Comparison of ENCODE assay signal across 8 mouse cellular contexts in genomic region chr4:33924889-33925245, GRCm38 (mm10). TPM values are rescaled to one million over a fixed set of nuclear protein-coding genes. Genes with fewer than 3 reads are reported as not detected.
DNase-seq lines count a peak whose midpoint lies in the region; ATAC-seq and TF ChIP-seq lines count a peak whose summit lies in the region.

No protein-coding gene starts in this region.

- no peaks in the 10 kb centered on the region for H3K9me3 ChIP-seq in heart, embryonic 16.5 days (replicated peaks; ENCODE audit: control insufficient read depth, low read length)
- no peaks in the 10 kb centered on the region for H3K9me3 ChIP-seq in ES-E14 (ENCODE audit: control insufficient read depth, insufficient read depth, low read depth, low read length)
- no peaks in the 10 kb centered on the region for H3K9me3 ChIP-seq in limb, embryonic 13.5 days
- H3K9me3 ChIP-seq in stomach, embryonic 14.5 days (ENCODE audit: control insufficient read depth, low read depth, low read length): no peaks in the 10 kb centered on the region

- H3K4me3 ChIP-seq in heart, embryonic 16.5 days (ENCODE audit: low read length): peak overlapping the region; percentile 56
- peak overlapping the region; percentile 73 to 88 for H3K4me3 ChIP-seq in ES-E14 (ENCODE audit: insufficient read depth in 1 of 2, low read depth in 1 of 2, low read length in 2 of 2, poor library complexity in 1 of 2, severe bottlenecking in 1 of 2)
- peak overlapping the region; percentile 50 for H3K4me3 ChIP-seq in embryonic fibroblast, embryonic 13.5 days (ENCODE audit: insufficient read depth, low read length)
- H3K4me3 ChIP-seq in limb, embryonic 13.5 days: peak overlapping the region; percentile 67
- H3K4me3 ChIP-seq in stomach, embryonic 14.5 days (ENCODE audit: low read depth, low read length): peak overlapping the region; percentile 63

- no peak for DNase-seq in heart, adult 11 months
- DNase-seq in ES-E14 (ENCODE audit: low read depth, low spot score): no peak
- no peak for DNase-seq in adrenal gland, postnatal 25 days
- DNase-seq in adrenal gland, adult 2 months: no peak

- no peak overlapping the region for H3K27ac ChIP-seq in heart, embryonic 16.5 days (ENCODE audit: low read length)
- H3K27ac ChIP-seq in ES-E14 (ENCODE audit: insufficient read depth, low read depth, low read length, poor library complexity, severe bottlenecking): no peak overlapping the region
- no peak overlapping the region for H3K27ac ChIP-seq in embryonic fibroblast, embryonic 13.5 days (ENCODE audit: insufficient read depth, low read length)
- H3K27ac ChIP-seq in limb, embryonic 13.5 days: peak overlapping the region; percentile 49; the same call in 1 of the 2 replicates
- peak overlapping the region; percentile 81 for H3K27ac ChIP-seq in stomach, embryonic 14.5 days (ENCODE audit: low read length)

- no peak for TF ChIP-seq POLR2A in embryonic fibroblast, embryonic 13.5 days (IDR thresholded peaks at IDR 0.05; ENCODE audit: low read depth, low read length)

- no peak for TF ChIP-seq CTCF in embryonic fibroblast, embryonic 13.5 days (IDR thresholded peaks at IDR 0.05; ENCODE audit: borderline replicate concordance, insufficient read depth, low read length)

- H3K4me2 ChIP-seq in heart, embryonic 16.5 days (ENCODE audit: low read depth, low read length): peak overlapping the region; percentile 99
- peak overlapping the region; percentile 78 for H3K4me2 ChIP-seq in limb, embryonic 13.5 days (replicated peaks)
- H3K4me2 ChIP-seq in stomach, embryonic 14.5 days (replicated peaks; ENCODE audit: low read depth, low read length): peak overlapping the region; percentile 90

- no peaks in the 10 kb centered on the region for H3K36me3 ChIP-seq in heart, embryonic 16.5 days (ENCODE audit: control insufficient read depth, insufficient read depth)
- no peaks in the 10 kb centered on the region for H3K36me3 ChIP-seq in ES-E14 (ENCODE audit: control insufficient read depth, insufficient read depth, low read length, poor library complexity, severe bottlenecking)
- no peaks in the 10 kb centered on the region for H3K36me3 ChIP-seq in limb, embryonic 13.5 days
- no peaks in the 10 kb centered on the region for H3K36me3 ChIP-seq in stomach, embryonic 14.5 days (ENCODE audit: control insufficient read depth, insufficient read depth, low read length)

- H3K9ac ChIP-seq in heart, embryonic 16.5 days (ENCODE audit: low read length): peak overlapping the region; percentile 70
- H3K9ac ChIP-seq in ES-E14 (ENCODE audit: insufficient read depth, low read depth, low read length, poor library complexity, severe bottlenecking): peak overlapping the region; percentile 76
- H3K9ac ChIP-seq in limb, embryonic 13.5 days: peak overlapping the region; percentile 70
- H3K9ac ChIP-seq in stomach, embryonic 14.5 days (replicated peaks; ENCODE audit: low read depth, low read length): peak overlapping the region; percentile 58

- in situ Hi-C loops in ES-E14 (cut with MboI; ENCODE audit: low sequenced_read_pairs in 2 of 2, unreplicated experiment in 2 of 2): no loop called here

- peaks cover 4% of the 10 kb centered on the region for H3K4me1 ChIP-seq in heart, embryonic 16.5 days (ENCODE audit: control insufficient read depth, insufficient read depth, low read length)
- H3K4me1 ChIP-seq in ES-E14 (ENCODE audit: control insufficient read depth in 2 of 2, insufficient read depth in 2 of 2, low read length in 2 of 2, poor library complexity in 1 of 2): peaks cover 0 to 2% of the 10 kb centered on the region in 2 experiments; a peak in 2 of 4 replicates
- H3K4me1 ChIP-seq in embryonic fibroblast, embryonic 13.5 days (ENCODE audit: control insufficient read depth, insufficient read depth, low read length): no peaks in the 10 kb centered on the region
- H3K4me1 ChIP-seq in limb, embryonic 13.5 days: peaks cover 8% of the 10 kb centered on the region; the same call in 1 of the 2 replicates
- no peaks in the 10 kb centered on the region for H3K4me1 ChIP-seq in stomach, embryonic 14.5 days (ENCODE audit: control insufficient read depth, insufficient read depth, low read length)

- WGBS in heart, embryonic 16.5 days: under 1% methylated on average over 24 of the region's 24 CpGs
- under 1% methylated on average over 14 of the region's 24 CpGs for WGBS in limb, embryonic 13.5 days
- 2% methylated on average over 19 of the region's 24 CpGs for WGBS in stomach, embryonic 14.5 days

- no peak for ATAC-seq in heart, embryonic 16.5 days (replicated peaks; ENCODE audit: extremely low read depth, insufficient read depth, low FRiP score)
- ATAC-seq in limb, embryonic 13.5 days (ENCODE audit: low FRiP score, low read depth): peak; percentile 75; the same call in 1 of the 2 replicates
- ATAC-seq in stomach, embryonic 14.5 days (ENCODE audit: insufficient number of reproducible peaks, insufficient read depth, low FRiP score, low read depth): peak; percentile 26

- H3K27me3 ChIP-seq in heart, embryonic 16.5 days (ENCODE audit: control insufficient read depth, insufficient read depth, low read length): peaks cover 53% of the 10 kb centered on the region
- H3K27me3 ChIP-seq in limb, embryonic 13.5 days: peaks cover 28% of the 10 kb centered on the region
- H3K27me3 ChIP-seq in stomach, embryonic 14.5 days (ENCODE audit: control insufficient read depth, insufficient read depth, low read length): peaks cover 3% of the 10 kb centered on the region; the same call in 1 of the 2 replicates

TF ChIP-seq in ES-E14, 5 proteins besides CTCF, POLR2A, EP300 and RAD21:
- TF ChIP-seq CHD2 (IDR thresholded peaks at IDR 0.05; ENCODE audit: low read depth, low read length) (no peak), ZC3H11A (IDR thresholded peaks at IDR 0.05; ENCODE audit: borderline replicate concordance, low read depth, low read length) (no peak), ZNF384 (IDR thresholded peaks at IDR 0.05; ENCODE audit: low read depth, low read length) (no peak), HCFC1 (IDR thresholded peaks at IDR 0.05; ENCODE audit: borderline replicate concordance, insufficient read depth, low read length) (no peak), MAFK (IDR thresholded peaks at IDR 0.05; ENCODE audit: insufficient read depth, low read depth, low read length) (no peak)

RNA-seq across cellular contexts. Expression of gene Cnr1, which starts 0.5 kb away (rescaled TPM):
- polyA plus RNA-seq in heart, embryonic 16.5 days (2015; fragmentation: Nextera tagmentation; extraction: Ambion mirVana): 0.10 and 0.12 TPM in 2 replicates
- total RNA-seq in ES-E14 (2012; rRNA removed): 0.53 and 0.54 TPM in 2 replicates
- polyA plus RNA-seq in embryonic fibroblast, embryonic 13.5 days (2011; ENCODE audit: insufficient read length, low read depth, missing spikeins): 0.67 and 1.1 TPM in 2 replicates
- polyA plus RNA-seq in limb, embryonic 13.5 days (2015; fragmentation: Nextera tagmentation; extraction: Ambion mirVana): 4.7 and 4.8 TPM in 2 replicates
- 5.9 and 6.4 TPM in 2 replicates for polyA plus RNA-seq in stomach, embryonic 14.5 days (2014; fragmentation: Nextera tagmentation; extraction: Ambion mirVana)
- total RNA-seq in adrenal gland, postnatal 25 days (2021): 36.0 and 40.0 TPM in 2 replicates
- 10 to 100 TPM; 19.4 to 25.8 TPM for total RNA-seq in adrenal gland, adult 2 months (2021)
- polyA plus RNA-seq in adrenal gland, adult 2 months (2012; rRNA removed): 7.3 and 7.9 TPM in 2 replicates

Comparison
In these comparisons a context has a peak if more than half of its experiments do, and no peak if none do; other contexts are left out.
1. H3K27ac ChIP-seq: peak in limb, embryonic 13.5 days (single experiment) and stomach, embryonic 14.5 days (single experiment); none in heart, embryonic 16.5 days (single experiment), ES-E14 (single experiment) and embryonic fibroblast, embryonic 13.5 days (single experiment).
2. Peak in every context shown above with its lines, with median percentiles within 50 percentile points of each other: H3K4me2 ChIP-seq, H3K4me3 ChIP-seq and H3K9ac ChIP-seq.